Mouse (Mus musculus): ENCODE measurements around the gene Mapt. TPM values are rescaled to one million over a fixed set of nuclear protein-coding genes. Genes with fewer than 3 reads are reported as not detected.

Mapt gene
- polyA plus RNA-seq, 1 experiment, result 8.0 TPM

DNA sequence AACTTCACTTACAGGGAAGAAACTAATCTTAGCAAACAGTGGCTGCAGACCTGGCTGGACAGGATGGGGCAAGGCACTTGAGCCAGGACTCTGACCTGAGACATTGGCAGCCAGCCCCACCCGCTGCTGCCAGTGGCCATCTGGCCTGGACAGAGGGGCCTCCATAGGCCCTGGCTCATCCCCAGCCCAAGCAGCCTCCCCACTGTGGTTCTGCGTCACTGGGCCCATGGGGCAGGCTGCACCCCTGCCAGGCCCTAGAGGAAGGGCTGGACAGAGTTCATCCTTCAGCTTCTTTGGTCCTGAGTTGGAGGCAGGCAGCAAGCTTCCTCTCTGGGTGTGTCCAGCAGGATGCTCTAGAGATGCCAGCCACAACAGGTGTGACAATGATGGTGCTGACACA is 41.2 kb upstream of the Mapt start:
- no peaks in the 10 kb centered on the region for H3K79me2 ChIP-seq (ENCODE audit: control insufficient read depth, insufficient read depth)
- H3ac ChIP-seq (ENCODE audit: control insufficient read depth, insufficient read length), result no peak overlapping the region
- H3K4me2 ChIP-seq (ENCODE audit: low read depth), result no peak overlapping the region
- TF ChIP-seq POLR2A (IDR thresholded peaks at IDR 0.05; ENCODE audit: insufficient read length, low read depth), result no peak
- TF ChIP-seq TCF12 (IDR thresholded peaks at IDR 0.05; ENCODE audit: insufficient read depth, poor library complexity, severe bottlenecking), result no peak
- no peak for TF ChIP-seq MAX (IDR thresholded peaks at IDR 0.05; ENCODE audit: low read depth)
- TF ChIP-seq MYOG (IDR thresholded peaks at IDR 0.05; ENCODE audit: control insufficient read depth in 1 of 3, insufficient read depth in 1 of 3, insufficient read length in 2 of 3, low read depth in 2 of 3), result no peak
- no peak for TF ChIP-seq CEBPB (IDR thresholded peaks at IDR 0.05; ENCODE audit: insufficient read depth, poor library complexity, severe bottlenecking)
- TF ChIP-seq MYOD1 (IDR thresholded peaks at IDR 0.05; ENCODE audit: control insufficient read depth in 1 of 3, insufficient read length in 2 of 3, low read depth in 2 of 3), result no peak
- TF ChIP-seq TCF3 (IDR thresholded peaks at IDR 0.05; ENCODE audit: insufficient read length, low read depth), result no peak
- no peak for TF ChIP-seq REST (IDR thresholded peaks at IDR 0.05; ENCODE audit: insufficient read depth, insufficient read length)
- no peak for TF ChIP-seq SRF (IDR thresholded peaks at IDR 0.05; ENCODE audit: control insufficient read depth, insufficient read length, low read depth)
- TF ChIP-seq E2F4 (IDR thresholded peaks at IDR 0.05; ENCODE audit: insufficient read depth), result no peak
- no peak for TF ChIP-seq USF1 (IDR thresholded peaks at IDR 0.05; ENCODE audit: low read depth)
- TF ChIP-seq POLR2AphosphoS2 (IDR thresholded peaks at IDR 0.05; ENCODE audit: insufficient read length, low read depth), result no peak
- H3K4me3 ChIP-seq, result no peak overlapping the region
- no peaks in the 10 kb centered on the region for H3K36me3 ChIP-seq (ENCODE audit: control insufficient read depth, insufficient read depth)
- no peaks in the 10 kb centered on the region for H3K27me3 ChIP-seq (ENCODE audit: control insufficient read depth, insufficient read depth, insufficient read length)

DNA sequence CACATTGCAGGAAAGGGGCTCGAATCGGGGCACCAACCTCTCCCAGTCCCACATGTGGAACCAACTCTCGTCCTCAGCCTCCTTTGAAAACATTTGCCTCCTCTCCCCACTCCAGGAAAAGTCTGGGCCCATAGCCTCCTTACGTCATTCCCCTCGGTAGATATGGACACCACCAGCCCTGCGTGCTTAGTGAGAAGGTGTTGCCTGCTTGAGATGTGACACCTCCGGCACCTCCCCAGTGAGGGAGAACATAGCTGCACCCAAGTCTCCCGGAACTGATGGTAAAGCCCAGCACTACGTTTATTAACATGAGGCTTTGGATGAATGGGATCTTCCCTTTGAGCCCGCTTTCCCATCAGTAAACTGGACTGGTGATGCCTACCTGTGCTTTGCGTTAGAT is 35.8 kb upstream of the Mapt start:
- H3K36me3 ChIP-seq (ENCODE audit: control insufficient read depth, insufficient read depth), result no peaks in the 10 kb centered on the region
- no peaks in the 10 kb centered on the region for H3K79me2 ChIP-seq (ENCODE audit: control insufficient read depth, insufficient read depth)
- no peak overlapping the region for H3K4me2 ChIP-seq (ENCODE audit: low read depth)
- no peak overlapping the region for H3ac ChIP-seq (ENCODE audit: control insufficient read depth, insufficient read length)
- peaks cover 6% of the 10 kb centered on the region for H3K27me3 ChIP-seq (ENCODE audit: control insufficient read depth, insufficient read depth, insufficient read length)
- no peak for TF ChIP-seq POLR2AphosphoS2 (IDR thresholded peaks at IDR 0.05; ENCODE audit: insufficient read length, low read depth)
- no peak for TF ChIP-seq REST (IDR thresholded peaks at IDR 0.05; ENCODE audit: insufficient read depth, insufficient read length)
- TF ChIP-seq TCF3 (IDR thresholded peaks at IDR 0.05; ENCODE audit: insufficient read length, low read depth), result no peak
- no peak overlapping the region for H3K4me3 ChIP-seq

DNA sequence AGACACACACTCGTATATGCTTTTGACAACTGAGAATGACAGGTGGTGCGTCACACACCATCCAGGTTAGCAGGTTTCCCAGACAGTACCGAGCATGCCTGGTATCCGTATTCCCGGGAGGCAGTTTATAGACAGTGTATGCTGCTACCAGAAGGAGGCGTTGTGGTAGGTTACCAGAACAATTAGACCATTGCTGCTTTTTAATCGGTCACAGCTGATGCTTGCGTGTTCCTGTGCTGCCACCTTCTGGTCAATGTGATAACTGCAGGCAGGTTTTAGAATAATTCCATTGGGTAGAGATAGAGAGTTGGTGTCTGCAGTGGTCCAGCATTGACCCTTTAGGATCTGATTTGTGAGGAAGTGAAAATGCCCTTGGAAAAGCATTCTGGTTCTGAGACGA is 35.4 kb upstream of the Mapt start:
- Histone ChIP-seq H3K4me2 (ENCODE audit: low read depth) (no peak overlapping the region), H3K4me3 (no peak overlapping the region), H3K36me3 (ENCODE audit: control insufficient read depth, insufficient read depth) (no peaks in the 10 kb centered on the region), H3K79me2 (ENCODE audit: control insufficient read depth, insufficient read depth) (no peaks in the 10 kb centered on the region), H3K27me3 (ENCODE audit: control insufficient read depth, insufficient read depth, insufficient read length) (peaks cover 6% of the 10 kb centered on the region), H3ac (ENCODE audit: control insufficient read depth, insufficient read length) (no peak overlapping the region)
- TF ChIP-seq MAX (IDR thresholded peaks at IDR 0.05; ENCODE audit: low read depth) (no peak), REST (IDR thresholded peaks at IDR 0.05; ENCODE audit: insufficient read depth, insufficient read length) (no peak), CEBPB (IDR thresholded peaks at IDR 0.05; ENCODE audit: insufficient read depth, poor library complexity, severe bottlenecking) (no peak), E2F4 (IDR thresholded peaks at IDR 0.05; ENCODE audit: insufficient read depth) (no peak), POLR2AphosphoS2 (IDR thresholded peaks at IDR 0.05; ENCODE audit: insufficient read length, low read depth) (no peak), TCF3 (IDR thresholded peaks at IDR 0.05; ENCODE audit: insufficient read length, low read depth) (no peak), MYOG (IDR thresholded peaks at IDR 0.05; ENCODE audit: control insufficient read depth in 1 of 3, insufficient read depth in 1 of 3, insufficient read length in 2 of 3, low read depth in 2 of 3) (no peak), TCF12 (IDR thresholded peaks at IDR 0.05; ENCODE audit: insufficient read depth, poor library complexity, severe bottlenecking) (no peak)

DNA sequence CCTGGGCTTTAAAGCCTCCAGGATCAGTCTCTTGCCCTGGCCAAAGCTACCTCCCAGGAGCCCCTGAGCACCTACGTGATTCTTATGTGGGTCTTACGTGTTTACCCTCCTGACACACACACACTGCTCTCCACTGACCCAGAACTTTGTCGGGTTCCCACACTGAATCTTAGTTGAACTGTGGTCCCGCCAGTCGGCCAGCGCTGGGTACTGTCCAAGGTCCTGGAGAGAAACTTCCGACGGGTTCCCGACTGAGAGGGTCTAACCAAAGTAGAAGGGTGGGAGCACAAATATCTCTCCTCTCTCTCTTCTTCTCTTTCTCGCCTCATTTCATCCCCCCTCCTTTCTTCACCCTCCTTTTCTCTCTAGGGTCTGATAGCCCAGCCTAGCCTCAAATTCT is 33.3 kb upstream of the Mapt start:
- H3K4me2 ChIP-seq (ENCODE audit: low read depth), result no peak overlapping the region
- H3K27me3 ChIP-seq (ENCODE audit: control insufficient read depth, insufficient read depth, insufficient read length), result peaks cover 6% of the 10 kb centered on the region
- H3K36me3 ChIP-seq (ENCODE audit: control insufficient read depth, insufficient read depth), result no peaks in the 10 kb centered on the region
- H3K79me2 ChIP-seq (ENCODE audit: control insufficient read depth, insufficient read depth), result no peaks in the 10 kb centered on the region
- H3K4me3 ChIP-seq, result no peak overlapping the region
- no peak for TF ChIP-seq POLR2A (IDR thresholded peaks at IDR 0.05; ENCODE audit: insufficient read length, low read depth)
- TF ChIP-seq MAX (IDR thresholded peaks at IDR 0.05; ENCODE audit: low read depth), result no peak
- TF ChIP-seq TCF3 (IDR thresholded peaks at IDR 0.05; ENCODE audit: insufficient read length, low read depth), result no peak
- peak; percentile 78 for TF ChIP-seq REST (IDR thresholded peaks at IDR 0.05; ENCODE audit: insufficient read depth, insufficient read length)
- TF ChIP-seq USF1 (IDR thresholded peaks at IDR 0.05; ENCODE audit: low read depth), result no peak
- TF ChIP-seq SRF (IDR thresholded peaks at IDR 0.05; ENCODE audit: control insufficient read depth, insufficient read length, low read depth), result no peak
- no peak overlapping the region for H3ac ChIP-seq (ENCODE audit: control insufficient read depth, insufficient read length)

DNA sequence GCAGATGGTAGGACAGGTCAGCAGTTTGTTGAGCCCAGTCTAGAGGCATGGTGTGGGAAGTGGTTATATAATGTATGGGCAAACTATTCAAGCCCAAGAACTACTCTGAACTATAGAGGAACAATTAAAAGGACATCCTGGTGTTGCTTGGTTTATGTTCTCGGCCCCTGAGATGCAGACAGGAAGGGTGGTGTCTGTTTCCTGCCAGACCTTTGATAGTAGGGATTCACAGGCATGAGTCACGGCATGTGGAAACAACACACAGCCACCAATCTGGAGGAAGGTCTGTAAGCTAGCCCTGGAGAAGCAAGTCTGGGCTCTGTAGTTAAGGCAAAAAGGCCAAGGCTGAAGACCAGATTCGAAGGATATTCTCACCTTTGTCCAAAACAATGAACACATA is 27.9 kb upstream of the Mapt start:
- Histone ChIP-seq H3ac (ENCODE audit: control insufficient read depth, insufficient read length) (no peak overlapping the region), H3K79me2 (ENCODE audit: control insufficient read depth, insufficient read depth) (no peaks in the 10 kb centered on the region), H3K27me3 (ENCODE audit: control insufficient read depth, insufficient read depth, insufficient read length) (no peaks in the 10 kb centered on the region), H3K36me3 (ENCODE audit: control insufficient read depth, insufficient read depth) (no peaks in the 10 kb centered on the region), H3K4me2 (ENCODE audit: low read depth) (no peak overlapping the region), H3K4me3 (no peak overlapping the region)
- TF ChIP-seq POLR2AphosphoS2 (IDR thresholded peaks at IDR 0.05; ENCODE audit: insufficient read length, low read depth) (no peak), POLR2A (IDR thresholded peaks at IDR 0.05; ENCODE audit: insufficient read length, low read depth) (no peak)

DNA sequence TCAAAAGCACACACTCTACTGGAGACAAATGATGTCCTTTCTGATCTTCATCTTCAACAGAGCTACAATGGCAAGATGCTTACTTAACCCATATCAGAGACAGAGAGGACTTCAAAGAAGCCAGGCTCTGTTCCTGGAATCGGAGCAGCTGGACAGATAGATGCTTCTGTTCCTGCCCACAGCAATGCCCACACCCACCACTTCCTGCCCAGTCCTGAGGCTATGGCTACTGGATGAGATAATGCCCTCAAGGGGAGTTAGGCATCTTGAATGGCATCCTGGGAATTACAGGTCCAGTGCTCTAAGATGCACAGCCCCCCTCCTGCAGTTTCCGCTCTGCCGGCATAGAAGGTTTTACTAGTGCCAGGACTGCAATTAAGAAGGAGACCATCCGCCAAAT is 24.6 kb upstream of the Mapt start:
- H3K4me2 ChIP-seq (ENCODE audit: low read depth), result no peak overlapping the region
- H3K79me2 ChIP-seq (ENCODE audit: control insufficient read depth, insufficient read depth), result no peaks in the 10 kb centered on the region
- no peak overlapping the region for H3ac ChIP-seq (ENCODE audit: control insufficient read depth, insufficient read length)
- H3K4me3 ChIP-seq, result no peak overlapping the region
- TF ChIP-seq E2F4 (IDR thresholded peaks at IDR 0.05; ENCODE audit: insufficient read depth) (no peak), MYOD1 (IDR thresholded peaks at IDR 0.05; ENCODE audit: control insufficient read depth in 1 of 3, insufficient read length in 2 of 3, low read depth in 2 of 3) (peak in 1 of 3 experiments; percentile 59), USF1 (IDR thresholded peaks at IDR 0.05; ENCODE audit: low read depth) (no peak), TCF12 (IDR thresholded peaks at IDR 0.05; ENCODE audit: insufficient read depth, poor library complexity, severe bottlenecking) (no peak), POLR2AphosphoS2 (IDR thresholded peaks at IDR 0.05; ENCODE audit: insufficient read length, low read depth) (no peak), MYOG (IDR thresholded peaks at IDR 0.05; ENCODE audit: control insufficient read depth in 1 of 3, insufficient read depth in 1 of 3, insufficient read length in 2 of 3, low read depth in 2 of 3) (peak in 1 of 3 experiments; percentile 55)
- H3K36me3 ChIP-seq (ENCODE audit: control insufficient read depth, insufficient read depth), result no peaks in the 10 kb centered on the region
- no peaks in the 10 kb centered on the region for H3K27me3 ChIP-seq (ENCODE audit: control insufficient read depth, insufficient read depth, insufficient read length)
